Mouse (Mus musculus) ovary, postnatal 36 days (tissue): ENCODE data around the gene Plcd4.
"Not testable (repeated sequence)": the region's sequence is repeated elsewhere in the genome, so short reads cannot be mapped to it uniquely, and the experiment has no call there.

Source experiments
- DNase-seq: peaks from one replicate; pipeline ENCODE4 v3.0.0; 2022; ENCODE audit warnings: low spot score, mixed read lengths

The Plcd4 gene

GRCm38 (mm10) chr1:74542451-74542961, at the start of gene Plcd4:
Gene Plcd4, plus strand, starts transcription at chr1:74542888.
- no peak for DNase-seq

- DNase-seq = no peak
Observed at GRCm38 (mm10) chr1:74501106-74501505, 41.6 kb upstream of the Plcd4 start.

DNA sequence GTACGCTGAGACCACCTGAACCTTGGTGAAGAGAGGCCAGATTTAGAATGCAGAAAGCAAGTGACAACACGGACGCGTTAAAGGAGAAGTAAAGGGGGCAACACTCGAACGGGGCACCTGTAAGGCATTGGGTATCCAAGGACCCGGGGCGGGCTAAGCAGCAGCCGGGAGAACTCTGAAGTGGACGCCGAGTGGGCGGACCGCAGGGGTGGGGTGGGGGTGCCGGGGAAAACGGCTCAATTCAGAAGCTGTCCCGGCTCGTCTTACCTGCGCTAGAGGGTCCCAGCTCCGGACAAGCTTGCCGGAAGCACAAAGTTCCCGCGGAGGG, 37.3 kb upstream of the Plcd4 start:
- DNase-seq = no peak

GRCm38 (mm10) chr1:74505721-74506464, 36.8 kb upstream of the Plcd4 start, which contains the start of gene Cnot9:
Gene Cnot9, plus strand, starts transcription at chr1:74506058.
- peak; percentile 100 for DNase-seq

DNA sequence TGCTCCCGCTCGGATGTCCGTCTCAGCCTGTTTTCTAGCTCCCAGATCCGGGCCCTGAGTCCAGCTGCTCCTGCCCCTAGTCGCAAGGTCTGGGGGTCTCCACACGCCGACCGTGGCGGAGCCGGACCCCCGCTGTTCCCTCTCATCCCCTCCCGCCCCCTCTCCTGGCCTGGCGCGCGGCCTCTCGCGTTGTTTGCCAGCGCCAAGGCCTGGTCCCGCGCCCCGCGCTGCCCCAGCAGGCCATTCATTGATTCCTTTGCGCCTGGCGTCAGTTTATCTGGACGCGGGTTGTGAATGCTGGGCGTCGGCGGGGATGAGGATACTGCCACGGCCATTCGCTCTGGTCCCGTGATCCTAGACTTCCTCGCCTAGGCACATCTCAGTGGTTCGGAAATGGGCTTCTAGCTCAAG, 36.2 kb upstream of the Plcd4 start:
- DNase-seq = peak; percentile 59

DNA sequence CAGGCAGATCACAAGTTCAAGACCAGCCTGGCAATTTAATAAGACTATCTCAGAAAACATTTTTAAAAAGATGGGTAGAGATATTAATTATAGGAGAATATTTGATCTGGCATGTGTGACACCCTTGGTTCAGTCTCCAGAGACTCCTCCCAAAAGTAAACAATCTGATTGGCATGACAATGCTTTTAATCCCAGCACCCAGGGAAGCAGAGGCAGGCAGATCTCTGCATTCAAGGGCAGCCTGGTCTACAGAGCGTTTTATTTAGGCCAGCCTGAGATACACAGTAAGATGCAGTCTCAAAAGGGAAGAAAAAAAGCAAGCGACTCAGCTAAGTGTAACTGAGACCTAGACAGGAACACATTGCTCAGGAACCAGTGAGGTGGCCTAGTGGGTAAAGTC, 34.9 kb upstream of the Plcd4 start:
- DNase-seq = no peak

DNA sequence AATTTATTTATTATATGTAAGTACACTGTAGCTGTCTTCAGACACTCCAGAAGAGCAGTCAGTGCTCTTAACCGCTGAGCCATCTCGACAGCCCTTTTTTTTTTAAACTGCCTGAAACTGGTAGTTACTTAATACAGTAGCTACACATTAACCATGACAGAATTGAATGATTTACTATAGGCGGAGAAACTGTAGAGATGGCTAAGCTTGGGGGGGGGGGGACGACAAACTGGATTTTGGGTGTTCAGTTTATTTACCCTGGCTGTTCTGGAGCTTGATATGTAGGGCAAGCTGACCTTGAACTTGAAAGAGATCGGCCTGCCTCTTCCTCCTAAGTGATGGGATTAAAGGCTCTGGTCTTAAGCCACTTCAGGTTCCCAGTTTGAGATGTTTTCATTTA, 31.4 kb upstream of the Plcd4 start:
- DNase-seq = no peak

DNA sequence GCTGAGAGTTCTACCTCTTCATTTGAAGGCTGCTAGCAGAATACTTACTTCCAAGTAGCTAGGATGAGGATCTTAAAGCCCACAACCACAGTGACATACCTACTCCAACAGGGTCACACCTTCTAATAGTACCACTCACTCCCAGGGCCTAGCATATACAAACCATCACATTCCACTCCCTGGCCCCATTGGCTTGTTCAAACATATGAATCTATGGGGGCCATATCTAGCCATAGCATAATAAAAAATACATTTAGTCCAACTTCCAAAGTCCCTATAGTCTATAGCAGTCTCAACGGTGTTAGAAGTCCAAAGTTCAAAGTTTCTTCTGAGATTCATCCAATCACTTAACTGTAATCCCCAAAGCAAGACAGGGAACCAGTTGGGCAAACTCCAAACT, 29.7 kb upstream of the Plcd4 start:
- DNase-seq = not testable (repeated sequence)

GRCm38 (mm10) chr1:74519875-74520274, 22.8 kb upstream of the Plcd4 start:
- DNase-seq = no peak

- DNase-seq = no peak
Observed at GRCm38 (mm10) chr1:74524746-74525145, 17.9 kb upstream of the Plcd4 start.

GRCm38 (mm10) chr1:74528589-74528988, 14.1 kb upstream of the Plcd4 start:
- DNase-seq = no peak

GRCm38 (mm10) chr1:74538650-74539049, 4.0 kb upstream of the Plcd4 start:
- no peak for DNase-seq

GRCm38 (mm10) chr1:74544184-74544583, 1.5 kb downstream of the Plcd4 start, which contains the start of gene Usp37:
Gene Usp37, minus strand, starts transcription at chr1:74544284.
- no peak for DNase-seq

DNA sequence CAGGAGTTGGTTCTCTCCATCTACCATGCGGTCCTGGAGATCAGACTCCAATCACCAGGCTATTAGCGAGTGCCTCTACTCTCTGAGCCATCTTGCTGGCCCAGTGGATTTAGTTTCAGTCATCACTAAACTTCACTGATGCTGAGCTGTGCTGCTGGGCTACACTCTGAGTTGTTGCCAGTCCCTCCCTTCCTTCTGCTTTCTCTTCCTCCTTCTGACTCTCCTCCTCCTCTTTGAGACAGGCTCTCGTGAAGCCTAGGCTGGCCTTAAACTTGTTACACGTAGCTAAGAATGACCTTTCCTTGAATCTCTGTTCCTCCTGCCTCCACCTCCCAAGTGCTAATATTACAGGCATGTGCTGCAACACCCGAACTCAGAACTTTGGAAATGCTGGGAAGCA, 16.4 kb downstream of the Plcd4 start:
- no peak for DNase-seq

GRCm38 (mm10) chr1:74565834-74566233, 23.1 kb downstream of the Plcd4 start:
- DNase-seq = no peak

- no peak for DNase-seq
Observed at GRCm38 (mm10) chr1:74569739-74570719, 27.3 kb downstream of the Plcd4 start.

- no peak for DNase-seq
Observed at GRCm38 (mm10) chr1:74582621-74583020, 39.9 kb downstream of the Plcd4 start.

DNA sequence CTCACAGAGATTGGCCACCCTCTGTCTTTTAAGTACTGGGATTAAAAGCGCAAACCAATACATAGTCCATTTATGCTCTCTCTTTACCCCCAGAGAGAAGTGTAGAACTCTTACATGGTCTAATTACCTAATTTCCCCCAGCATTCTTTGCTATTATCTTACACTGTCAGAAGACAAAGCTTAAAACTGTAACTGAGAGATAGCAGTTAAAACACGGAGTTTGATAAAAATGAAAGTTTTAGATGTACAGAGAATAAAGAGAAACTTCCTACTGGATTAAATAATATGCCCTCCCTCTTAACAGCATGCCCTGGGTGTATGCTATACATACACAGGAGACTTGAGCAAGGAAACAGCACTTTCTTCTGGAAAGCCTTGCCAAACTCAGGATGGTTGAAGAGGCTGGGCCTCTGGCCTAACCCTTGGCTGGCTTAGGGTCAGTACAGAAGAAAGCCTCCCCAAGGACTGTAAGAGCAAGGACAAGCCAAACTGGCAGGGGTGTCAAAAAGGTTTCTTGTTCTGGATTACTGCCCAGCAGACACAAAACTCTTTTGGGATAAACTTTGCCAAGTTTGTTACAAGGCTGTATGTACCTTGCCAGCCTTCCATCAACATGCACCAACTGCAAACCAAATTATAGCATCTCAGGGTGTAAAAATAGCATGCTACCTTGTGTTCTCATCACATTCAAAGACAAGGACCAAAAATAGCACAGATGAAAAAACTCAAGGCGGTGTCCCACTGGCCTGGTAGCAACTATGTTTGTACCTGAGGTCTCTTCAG, 42.1 kb downstream of the Plcd4 start:
- no peak for DNase-seq

DNA sequence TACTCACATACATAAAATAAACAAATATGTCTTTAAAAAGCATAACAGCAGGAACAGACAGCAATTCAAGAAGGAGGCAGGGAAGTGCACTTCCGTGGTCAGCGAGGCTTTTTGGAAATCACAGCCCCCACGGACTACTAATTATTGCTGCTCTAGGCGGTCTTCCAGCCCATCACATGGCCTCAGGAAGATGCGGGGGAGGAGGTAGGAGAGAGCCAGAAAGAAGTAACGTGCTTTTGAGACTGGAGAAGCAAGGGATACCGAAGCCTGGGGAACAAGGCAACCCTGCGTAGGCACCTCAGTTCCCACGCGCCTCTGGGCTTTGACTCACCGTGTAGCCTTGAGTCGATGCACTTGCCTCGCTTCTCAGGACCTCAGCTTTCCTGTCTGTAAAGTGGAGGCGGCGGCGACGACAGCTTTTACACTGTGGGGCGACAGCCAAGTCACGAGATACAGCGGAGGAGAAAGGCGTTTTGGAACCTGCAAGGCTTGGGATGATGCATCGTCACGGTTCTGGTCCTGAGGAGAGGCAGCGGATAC, 44.6 kb downstream of the Plcd4 start:
- no peak for DNase-seq

GRCm38 (mm10) chr1:74587773-74588445, 45.2 kb downstream of the Plcd4 start, which contains the start of the genes Zfp142 and Bcs1l:
Gene Zfp142, minus strand, starts transcription at chr1:74588246.
Gene Bcs1l, plus strand, starts transcription at chr1:74588289.
- DNase-seq = peak; percentile 97

GRCm38 (mm10) chr1:74594434-74594833, 51.7 kb downstream of the Plcd4 start:
- DNase-seq = no peak
